Mouse (Mus musculus): ENCODE results near the gene Ppm1h. TPM values are rescaled to one million over a fixed set of nuclear protein-coding genes. Genes with fewer than 3 reads are reported as not detected.

Ppm1h gene
- total and polyA plus RNA-seq, 2 experiments from 2014 or later, result 4.9 to 6.1 TPM

DNA sequence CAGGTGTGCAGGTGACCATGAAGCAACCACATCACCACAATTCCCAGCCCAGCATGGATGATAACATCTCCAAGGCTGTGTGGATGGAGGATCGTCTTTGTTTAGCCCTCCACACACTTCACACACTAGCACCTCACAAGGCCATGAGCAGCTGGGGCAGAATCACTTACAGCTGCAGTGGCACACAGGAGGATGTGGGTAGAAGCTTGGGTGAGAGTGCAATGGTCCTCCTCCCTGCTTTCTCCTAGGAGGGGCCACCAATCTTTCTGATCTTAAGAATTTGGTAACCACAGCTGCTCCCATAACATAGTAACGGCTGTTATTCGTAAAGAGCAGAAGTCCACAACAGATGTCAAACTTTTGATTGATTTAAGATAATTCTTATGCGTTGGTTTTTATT lies 26.6 kb upstream of the Ppm1h start:
- 82% methylated on average over 4 of the region's 4 CpGs for WGBS
- Histone ChIP-seq H3K9me3 (replicated peaks; ENCODE audit: control insufficient read depth, low read length) (no peaks in the 10 kb centered on the region), H3K4me2 (ENCODE audit: low read depth, low read length) (no peak overlapping the region), H3K4me3 (ENCODE audit: low read depth, low read length) (no peak overlapping the region), H3K36me3 (replicated peaks; ENCODE audit: control insufficient read depth, insufficient read depth, low read length) (no peaks in the 10 kb centered on the region), H3K4me1 (ENCODE audit: control insufficient read depth, insufficient read depth) (no peaks in the 10 kb centered on the region), H3K9ac (replicated peaks; ENCODE audit: low read depth, low read length) (no peak overlapping the region), H3K27me3 (ENCODE audit: control insufficient read depth, insufficient read depth, low read length) (no peaks in the 10 kb centered on the region), H3K27ac (ENCODE audit: low read depth) (no peak overlapping the region; the same call in 1 of the 2 replicates)
- no peak for ATAC-seq (ENCODE audit: insufficient read depth, low read depth)
- DNase-seq (ENCODE audit: low spot score), result no peak
- TF ChIP-seq EP300 (IDR thresholded peaks at IDR 0.05; ENCODE audit: low read depth) (no peak), CTCF (IDR thresholded peaks at IDR 0.05; ENCODE audit: low read depth) (no peak)

DNA sequence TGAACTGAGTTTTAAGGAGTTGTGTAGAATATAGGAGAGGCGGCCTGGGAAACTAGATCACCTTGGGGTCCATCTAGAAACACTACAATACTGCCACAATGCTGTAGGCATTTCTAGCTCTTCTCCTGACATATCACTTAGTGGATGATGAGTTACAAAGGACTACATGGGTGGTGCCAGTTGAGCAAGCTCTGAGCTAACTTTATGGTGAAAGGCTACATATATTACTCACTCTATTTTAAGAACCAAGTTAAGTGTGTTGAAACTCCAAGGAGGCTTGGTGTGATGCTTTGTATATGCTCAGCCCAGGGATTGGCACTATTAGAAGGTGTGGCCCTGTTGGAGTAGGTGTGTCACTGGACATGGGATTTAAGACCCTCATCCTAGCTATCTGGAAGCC lies 26.0 kb upstream of the Ppm1h start:
- Histone ChIP-seq H3K27me3 (ENCODE audit: control insufficient read depth, insufficient read depth, low read length) (no peaks in the 10 kb centered on the region), H3K9ac (replicated peaks; ENCODE audit: low read depth, low read length) (no peak overlapping the region), H3K9me3 (replicated peaks; ENCODE audit: control insufficient read depth, low read length) (no peaks in the 10 kb centered on the region), H3K4me2 (ENCODE audit: low read depth, low read length) (no peak overlapping the region), H3K36me3 (replicated peaks; ENCODE audit: control insufficient read depth, insufficient read depth, low read length) (no peaks in the 10 kb centered on the region), H3K27ac (ENCODE audit: low read depth) (no peak overlapping the region), H3K4me3 (ENCODE audit: low read depth, low read length) (no peak overlapping the region), H3K4me1 (ENCODE audit: control insufficient read depth, insufficient read depth) (no peaks in the 10 kb centered on the region)
- ATAC-seq (ENCODE audit: insufficient read depth, low read depth) (no peak), DNase-seq (ENCODE audit: low spot score) (no peak)
- no peak for TF ChIP-seq EP300 (IDR thresholded peaks at IDR 0.05; ENCODE audit: low read depth)
- 75% methylated on average over 1 of the region's 1 CpGs for WGBS

DNA sequence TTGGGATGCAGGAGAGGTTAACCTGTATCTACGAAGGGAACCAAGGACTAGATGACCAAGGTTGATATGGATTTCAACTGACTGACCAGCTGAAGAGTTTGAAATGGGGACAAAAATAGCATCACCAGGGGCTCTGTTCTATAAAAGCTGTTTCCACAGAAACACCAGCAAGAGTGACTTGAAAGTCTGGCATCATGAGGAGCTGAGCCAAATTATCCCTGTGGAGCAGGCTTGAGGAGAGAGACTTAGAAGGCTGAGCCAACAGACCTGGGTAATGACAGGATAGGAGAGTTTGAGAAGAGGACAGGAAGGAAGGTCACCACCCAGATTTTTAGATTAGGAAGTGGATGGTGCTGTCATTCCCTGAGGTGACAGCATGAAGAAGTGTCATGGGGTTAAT lies 12.9 kb upstream of the Ppm1h start:
- ATAC-seq (ENCODE audit: insufficient read depth, low read depth) (no peak), DNase-seq (ENCODE audit: low spot score) (no peak)
- H3K9me3 ChIP-seq (replicated peaks; ENCODE audit: control insufficient read depth, low read length), result no peaks in the 10 kb centered on the region
- no peak overlapping the region for H3K9ac ChIP-seq (replicated peaks; ENCODE audit: low read depth, low read length)
- H3K4me1 ChIP-seq (ENCODE audit: control insufficient read depth, insufficient read depth), result no peaks in the 10 kb centered on the region
- H3K4me2 ChIP-seq (ENCODE audit: low read depth, low read length), result no peak overlapping the region
- H3K27ac ChIP-seq (ENCODE audit: low read depth), result no peak overlapping the region
- no peaks in the 10 kb centered on the region for H3K36me3 ChIP-seq (replicated peaks; ENCODE audit: control insufficient read depth, insufficient read depth, low read length)
- no peak overlapping the region for H3K4me3 ChIP-seq (ENCODE audit: low read depth, low read length)
- WGBS, result 48% methylated on average over 1 of the region's 1 CpGs
- no peak for TF ChIP-seq CTCF (IDR thresholded peaks at IDR 0.05; ENCODE audit: low read depth)
- TF ChIP-seq EP300 (IDR thresholded peaks at IDR 0.05; ENCODE audit: low read depth), result no peak
- no peaks in the 10 kb centered on the region for H3K27me3 ChIP-seq (ENCODE audit: control insufficient read depth, insufficient read depth, low read length)

DNA sequence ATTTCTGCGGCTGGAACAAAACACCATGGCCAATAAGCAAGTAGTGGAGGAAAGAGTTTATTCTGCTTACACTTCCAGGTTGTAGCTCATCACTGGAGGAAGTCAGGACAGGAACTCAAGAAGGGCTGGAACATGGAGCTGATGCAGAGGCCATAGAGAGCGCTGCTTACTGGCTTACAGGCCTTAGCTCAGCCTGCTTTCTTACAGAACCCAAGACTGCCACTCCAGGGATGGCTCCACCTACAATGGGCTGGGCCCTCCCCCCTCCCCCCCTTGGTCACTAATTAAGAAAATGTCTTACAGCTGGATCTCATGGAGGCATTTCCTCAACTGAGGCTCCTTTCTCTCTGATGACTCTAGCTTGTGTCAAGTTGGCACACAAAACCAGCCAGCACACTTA lies 7.3 kb upstream of the Ppm1h start:
- Histone ChIP-seq H3K36me3 (replicated peaks; ENCODE audit: control insufficient read depth, insufficient read depth, low read length) (no peaks in the 10 kb centered on the region), H3K9me3 (replicated peaks; ENCODE audit: control insufficient read depth, low read length) (no peaks in the 10 kb centered on the region), H3K9ac (replicated peaks; ENCODE audit: low read depth, low read length) (no peak overlapping the region), H3K4me1 (ENCODE audit: control insufficient read depth, insufficient read depth) (no peaks in the 10 kb centered on the region), H3K27me3 (ENCODE audit: control insufficient read depth, insufficient read depth, low read length) (no peaks in the 10 kb centered on the region), H3K4me2 (ENCODE audit: low read depth, low read length) (no peak overlapping the region), H3K4me3 (ENCODE audit: low read depth, low read length) (no peak overlapping the region), H3K27ac (ENCODE audit: low read depth) (no peak overlapping the region)
- DNase-seq (ENCODE audit: low spot score) (no peak), ATAC-seq (ENCODE audit: insufficient read depth, low read depth) (no peak)
- 80% methylated on average over 2 of the region's 2 CpGs for WGBS
- TF ChIP-seq CTCF (IDR thresholded peaks at IDR 0.05; ENCODE audit: low read depth) (no peak), EP300 (IDR thresholded peaks at IDR 0.05; ENCODE audit: low read depth) (no peak)

DNA sequence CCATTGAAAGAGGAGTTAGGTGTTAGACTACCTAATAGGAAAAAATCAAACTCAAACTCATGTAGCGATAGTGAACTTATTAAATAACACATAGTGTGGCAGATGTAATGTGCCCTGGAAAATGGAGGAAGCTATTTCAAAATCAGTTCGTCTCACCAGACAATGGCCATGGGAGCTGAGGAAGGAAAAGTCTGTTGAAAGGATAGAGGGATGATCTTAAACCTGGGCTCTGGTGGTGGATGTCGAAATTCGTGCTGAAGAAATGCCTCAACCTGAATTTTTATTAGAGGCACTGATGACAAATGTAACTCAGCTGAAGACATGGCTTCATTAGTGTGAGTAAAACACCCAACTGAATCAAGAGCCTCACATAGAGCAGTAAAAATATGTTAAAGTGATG lies 6.5 kb upstream of the Ppm1h start:
- H3K9ac ChIP-seq (replicated peaks; ENCODE audit: low read depth, low read length), result no peak overlapping the region
- ATAC-seq (ENCODE audit: insufficient read depth, low read depth), result no peak
- no peak overlapping the region for H3K4me3 ChIP-seq (ENCODE audit: low read depth, low read length)
- TF ChIP-seq CTCF (IDR thresholded peaks at IDR 0.05; ENCODE audit: low read depth) (no peak), EP300 (IDR thresholded peaks at IDR 0.05; ENCODE audit: low read depth) (no peak)
- H3K36me3 ChIP-seq (replicated peaks; ENCODE audit: control insufficient read depth, insufficient read depth, low read length), result no peaks in the 10 kb centered on the region
- DNase-seq (ENCODE audit: low spot score), result no peak
- H3K27ac ChIP-seq (ENCODE audit: low read depth), result no peak overlapping the region
- H3K4me2 ChIP-seq (ENCODE audit: low read depth, low read length), result no peak overlapping the region
- H3K9me3 ChIP-seq (replicated peaks; ENCODE audit: control insufficient read depth, low read length), result no peaks in the 10 kb centered on the region
- H3K27me3 ChIP-seq (ENCODE audit: control insufficient read depth, insufficient read depth, low read length), result no peaks in the 10 kb centered on the region
- no peaks in the 10 kb centered on the region for H3K4me1 ChIP-seq (ENCODE audit: control insufficient read depth, insufficient read depth)
- 85% methylated on average over 4 of the region's 4 CpGs for WGBS

DNA sequence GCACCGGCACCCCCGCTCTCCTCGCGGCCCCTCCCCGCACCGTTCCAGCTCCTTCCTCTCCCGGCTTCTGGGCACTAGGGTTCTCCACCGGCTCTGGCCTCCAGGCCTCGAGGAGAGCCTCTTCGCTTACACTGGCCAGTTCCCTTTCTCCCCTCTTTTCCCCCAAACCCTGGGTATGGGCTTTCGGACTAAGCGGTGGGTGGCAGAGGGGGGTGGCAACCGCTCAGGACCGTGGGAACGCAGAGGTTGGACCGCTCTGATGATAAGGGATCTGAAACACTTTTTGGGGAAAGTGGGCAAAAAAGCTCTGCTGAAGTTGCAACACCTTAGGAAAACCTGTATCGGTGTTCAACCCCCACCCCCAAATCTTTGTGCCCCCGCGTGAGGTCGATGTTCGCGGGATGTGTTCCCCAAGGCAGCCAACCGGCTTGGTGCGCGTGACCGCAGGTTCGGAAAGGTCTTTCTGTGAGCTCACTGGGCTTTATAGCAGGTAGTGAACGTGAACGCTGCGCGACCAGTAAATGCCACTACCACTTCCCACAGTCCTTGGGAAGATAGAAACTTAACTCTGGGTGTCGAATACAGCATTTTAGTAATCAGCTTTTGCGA lies 979 bp downstream of the Ppm1h start:
- H3K4me2 ChIP-seq (ENCODE audit: low read depth, low read length), result peak overlapping the region; percentile 86
- peak overlapping the region; percentile 73 for H3K4me3 ChIP-seq (ENCODE audit: low read depth, low read length)
- under 1% methylated on average over 33 of the region's 33 CpGs for WGBS
- H3K4me1 ChIP-seq (ENCODE audit: control insufficient read depth, insufficient read depth), result peaks cover 6% of the 10 kb centered on the region; the same call in 1 of the 2 replicates
- H3K27me3 ChIP-seq (ENCODE audit: control insufficient read depth, insufficient read depth, low read length), result no peaks in the 10 kb centered on the region
- no peaks in the 10 kb centered on the region for H3K36me3 ChIP-seq (replicated peaks; ENCODE audit: control insufficient read depth, insufficient read depth, low read length)
- DNase-seq (ENCODE audit: low spot score) (peak; percentile 21), ATAC-seq (ENCODE audit: insufficient read depth, low read depth) (peak; percentile 70; the same call in 1 of the 2 replicates)
- no peaks in the 10 kb centered on the region for H3K9me3 ChIP-seq (replicated peaks; ENCODE audit: control insufficient read depth, low read length)
- TF ChIP-seq EP300 (IDR thresholded peaks at IDR 0.05; ENCODE audit: low read depth) (no peak), CTCF (IDR thresholded peaks at IDR 0.05; ENCODE audit: low read depth) (no peak)
- H3K27ac ChIP-seq (ENCODE audit: low read depth), result peak overlapping the region; percentile 62
- peak overlapping the region; percentile 72 for H3K9ac ChIP-seq (replicated peaks; ENCODE audit: low read depth, low read length)
